Mouse (Mus musculus) ES-Bruce4 (cell line): ENCODE data around the gene Rrn3.

Experiments
- CTCF ChIP-seq: IDR thresholded peaks from one replicate; pipeline ENCODE4 v1.8.1; 2011; ENCODE audit warnings: low read depth, low read length
- EP300 ChIP-seq: IDR thresholded peaks from 2 replicates; pipeline ENCODE4 v1.6.1; 2011; ENCODE audit warnings: low read depth, low read length; ENCODE audit not compliant: insufficient read depth
- POLR2A ChIP-seq: IDR thresholded peaks from one replicate; pipeline ENCODE4 v1.8.1; 2011; ENCODE audit warnings: low read length; ENCODE audit not compliant: insufficient read depth

DNA sequence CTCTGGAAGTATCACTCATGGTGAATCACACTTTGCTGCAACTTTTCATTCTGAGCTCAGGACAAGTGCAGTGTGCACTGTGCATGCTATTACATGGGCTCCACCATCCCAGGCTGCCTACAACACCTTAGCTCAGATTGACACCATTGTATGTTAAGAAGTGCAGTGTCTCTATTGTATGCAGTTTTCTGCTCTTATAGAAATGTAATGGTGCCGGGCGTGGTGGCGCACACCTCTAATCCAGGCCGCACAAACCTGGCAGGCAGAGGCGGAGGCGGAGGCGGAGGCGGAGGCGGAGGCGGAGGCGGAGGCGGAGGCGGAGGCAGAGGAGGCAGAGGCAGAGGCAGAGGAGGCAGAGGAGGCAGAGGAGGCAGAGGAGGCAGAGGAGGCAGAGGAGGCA is 29.9 kb upstream of the Rrn3 start:
- no peak for TF ChIP-seq CTCF
- 0 out of 2 replicates have a peak, but pooled peaks have one; percentile 32 for TF ChIP-seq EP300
- TF ChIP-seq POLR2A, result no peak
